Mouse (Mus musculus): ENCODE results near the gene Mbd3l2. TPM values are rescaled to one million over a fixed set of nuclear protein-coding genes. Genes with fewer than 3 reads are reported as not detected.
"Not testable (repeated sequence)": the region's sequence is repeated elsewhere in the genome, so short reads cannot be mapped to it uniquely, and the experiment has no call there.

The Mbd3l2 gene
- not detected for total RNA-seq (2022)

GRCm38 (mm10) chr9:18430354-18430753, at the start of gene Mbd3l2:
Gene Mbd3l2, plus strand, starts transcription at chr9:18430654.
- DNase-seq (ENCODE audit: low spot score in 2 of 2) = no peak

- no peak for DNase-seq (ENCODE audit: low spot score in 2 of 2)
These were observed 44.7 kb upstream of the Mbd3l2 start for GRCm38 (mm10) chr9:18385782-18386181.

GRCm38 (mm10) chr9:18399629-18400028, 30.8 kb upstream of the Mbd3l2 start:
- no peak for DNase-seq (ENCODE audit: low spot score in 2 of 2)

DNA sequence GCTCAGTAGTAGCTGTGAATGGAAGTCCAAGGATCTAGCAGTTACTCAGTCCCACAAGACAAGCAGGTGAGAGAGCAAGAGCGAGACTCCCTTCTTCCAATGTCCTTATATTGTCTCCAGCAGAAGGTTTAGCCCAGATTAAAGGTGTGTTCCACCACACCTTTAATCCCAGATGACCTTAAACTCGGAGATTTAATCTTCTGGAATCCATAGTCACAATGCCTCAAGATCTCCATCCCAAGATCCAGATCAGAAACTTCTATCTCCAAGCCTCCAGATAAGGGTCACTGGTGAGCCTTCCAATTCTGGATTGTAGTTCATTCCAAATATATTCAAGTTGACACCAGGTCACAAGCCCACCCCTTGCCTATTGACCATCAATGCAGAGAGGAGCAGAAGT, 27.6 kb upstream of the Mbd3l2 start, which contains the start of gene Naalad2:
Gene Naalad2 (minus strand): TSS at position 101 of the 400 bp plus-strand sequence.
- DNase-seq (ENCODE audit: low spot score in 2 of 2) = not testable (repeated sequence)

DNA sequence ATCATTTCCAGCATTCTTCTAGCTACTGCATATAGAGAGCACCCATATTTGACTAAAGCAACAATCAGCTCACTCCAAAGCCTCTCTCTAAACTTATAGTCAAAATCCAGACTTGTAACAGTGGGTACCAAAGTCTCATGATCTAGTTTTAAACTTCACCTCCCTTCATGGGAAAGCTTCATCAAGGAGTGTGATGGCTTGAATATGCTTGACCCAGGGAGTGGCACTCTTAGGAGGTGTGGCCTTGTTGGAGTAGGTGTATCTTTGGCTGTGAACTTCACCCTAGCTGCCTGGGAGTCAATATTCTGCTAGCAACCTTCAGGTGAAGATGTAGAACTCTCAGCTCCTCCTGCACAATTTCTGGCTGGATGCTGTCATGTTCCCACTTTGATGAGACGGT, 26.3 kb upstream of the Mbd3l2 start, which contains the start of gene Ubtfl1:
Gene Ubtfl1 (plus strand): TSS at position 301 of the 400 bp plus-strand sequence.
- DNase-seq (ENCODE audit: low spot score in 2 of 2) = no peak

DNA sequence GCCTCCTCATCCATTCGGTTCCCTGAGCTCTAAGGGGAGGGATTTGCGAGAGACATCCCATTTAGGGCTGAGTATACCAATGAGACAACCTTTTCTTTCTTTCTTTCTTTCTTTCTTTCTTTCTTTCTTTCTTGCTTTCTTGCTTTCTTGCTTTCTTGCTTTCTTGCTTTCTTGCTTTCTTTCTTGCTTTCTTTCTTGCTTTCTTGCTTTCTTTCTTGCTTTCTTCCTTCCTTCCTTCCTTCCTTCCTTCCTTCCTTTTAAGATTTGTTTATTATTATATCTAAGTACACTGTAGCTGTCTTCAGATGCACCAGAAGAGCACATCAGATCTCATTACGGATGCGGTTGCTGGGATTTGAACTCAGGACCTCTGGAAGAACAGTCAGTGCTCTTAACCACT, 18.1 kb upstream of the Mbd3l2 start:
- DNase-seq (ENCODE audit: low spot score in 2 of 2) = not testable (repeated sequence)

GRCm38 (mm10) chr9:18431687-18432086, 1.2 kb downstream of the Mbd3l2 start:
- peak; percentile 3 to 12 for DNase-seq (ENCODE audit: low spot score in 2 of 2)

DNA sequence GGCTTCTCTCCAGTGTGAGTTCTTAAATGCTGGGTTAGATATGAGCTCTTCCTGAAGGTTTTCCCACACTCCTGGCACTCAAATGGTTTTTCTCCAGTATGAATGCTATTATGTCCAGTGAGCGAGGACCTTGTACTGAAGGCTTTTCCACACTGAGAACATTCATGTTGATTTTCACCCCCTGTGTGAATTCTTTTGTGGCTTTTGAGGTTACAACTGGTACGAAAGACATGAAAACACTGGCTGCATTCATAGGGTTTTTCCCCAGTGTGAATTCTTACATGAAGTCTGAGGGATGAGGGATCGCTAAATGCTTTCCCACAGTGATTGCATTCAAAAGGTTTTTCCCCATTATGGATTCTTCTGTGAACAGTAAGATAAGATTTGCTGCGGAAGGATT, 26.1 kb downstream of the Mbd3l2 start:
- no peak for DNase-seq (ENCODE audit: low spot score in 2 of 2)

- no peak for DNase-seq (ENCODE audit: low spot score in 2 of 2)
These were observed 36.9 kb downstream of the Mbd3l2 start for GRCm38 (mm10) chr9:18467350-18467749.

GRCm38 (mm10) chr9:18468005-18468404, 37.6 kb downstream of the Mbd3l2 start:
- no peak for DNase-seq (ENCODE audit: low spot score in 2 of 2)

- peak; percentile 39 to 53 for DNase-seq (ENCODE audit: low spot score in 2 of 2)
These were observed 43.1 kb downstream of the Mbd3l2 start for GRCm38 (mm10) chr9:18473324-18474128.

DNA sequence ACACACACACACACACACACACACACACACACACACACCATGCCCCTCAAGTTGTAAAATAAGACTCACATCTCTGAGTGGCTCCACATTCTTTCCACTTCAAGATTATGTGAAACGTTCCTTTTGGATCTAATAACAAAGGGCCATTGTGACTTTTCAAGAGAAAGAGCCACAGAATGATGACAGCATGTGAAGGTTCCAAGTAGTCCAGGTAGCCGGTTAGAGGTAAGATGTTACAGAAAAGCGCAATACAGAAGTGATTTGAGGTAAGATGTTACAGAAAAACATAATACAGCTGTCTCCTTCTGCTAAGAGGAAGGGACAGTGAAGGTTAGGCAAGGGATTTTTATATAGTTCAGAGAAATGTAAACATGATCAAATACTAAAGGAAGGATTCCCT, 47.7 kb downstream of the Mbd3l2 start, which contains the start of the genes Zfp558 and Mbd3l1:
Gene Zfp558 (minus strand): TSS at position 101 of the 400 bp plus-strand sequence.
Gene Mbd3l1 (plus strand): TSS at position 192 of the 400 bp plus-strand sequence.
- no peak for DNase-seq (ENCODE audit: low spot score in 2 of 2)

Small RNA genes lying within 50 kb of the gene (microRNA-seq; reads per million reads assigned to microRNA genes)
- gene Gm22854 = 0 reads per million in 2 experiments

Other genes starting within 250 kb of the Mbd3l2 start
- gene Chordc1, start 138.5 kb upstream of the Mbd3l2 start, total RNA-seq (2022) = 100 to 1,000 TPM in 2 of 4 experiments, 10 to 100 TPM in 2; 76.8 to 122 (median 101) TPM
- gene Naalad2, start 27.7 kb upstream of the Mbd3l2 start, total RNA-seq (2022) = 1 to 10 TPM in 3 of 4 experiments, under 1 TPM in 1; 0.91 to 2.8 (median 2.5) TPM
- gene Ubtfl1, start 26.2 kb upstream of the Mbd3l2 start, total RNA-seq (2022) = not detected
- gene Zfp558, start 47.6 kb downstream of the Mbd3l2 start, total RNA-seq (2022) = 1 to 10 TPM; 2.4 to 4.3 (median 3.5) TPM
- gene Mbd3l1, start 47.7 kb downstream of the Mbd3l2 start, total RNA-seq (2022) = not detected
- gene Muc16, start 243.9 kb downstream of the Mbd3l2 start, total RNA-seq (2022) = not detected

All from layer of hippocampus, adult 8-10 months (tissue).